Mouse (Mus musculus): ENCODE results near the gene Umodl1.
A peak's percentile ranks its signal among the peaks of the same experiment; 100 is the strongest.

Umodl1 gene

GRCm38 (mm10) chr17:31037331-31037730 is 82.9 kb downstream of the Umodl1 start:
- DNase-seq (ENCODE audit: low read depth) = no peak

DNA sequence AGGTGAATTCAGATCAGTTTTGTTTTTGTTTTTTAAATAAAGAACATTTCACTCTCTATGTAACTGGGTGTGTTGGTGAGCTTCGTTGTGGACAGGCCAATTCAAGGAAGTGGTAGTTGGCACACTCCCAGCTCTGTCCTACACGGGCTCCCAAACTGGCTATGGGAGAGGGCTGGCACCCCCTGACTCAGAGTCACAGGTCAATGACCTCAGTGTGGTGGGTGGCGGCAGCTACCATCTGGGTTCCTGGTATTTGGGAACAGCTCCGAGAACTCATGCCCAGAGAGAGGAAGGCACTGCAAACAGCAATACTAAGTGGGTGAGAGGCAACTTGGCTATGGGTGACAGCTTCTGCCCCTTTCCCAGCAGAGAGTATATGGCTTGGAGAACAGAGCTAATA is 83.9 kb downstream of the Umodl1 start:
- peak; percentile 57 for DNase-seq (ENCODE audit: low read depth)

DNA sequence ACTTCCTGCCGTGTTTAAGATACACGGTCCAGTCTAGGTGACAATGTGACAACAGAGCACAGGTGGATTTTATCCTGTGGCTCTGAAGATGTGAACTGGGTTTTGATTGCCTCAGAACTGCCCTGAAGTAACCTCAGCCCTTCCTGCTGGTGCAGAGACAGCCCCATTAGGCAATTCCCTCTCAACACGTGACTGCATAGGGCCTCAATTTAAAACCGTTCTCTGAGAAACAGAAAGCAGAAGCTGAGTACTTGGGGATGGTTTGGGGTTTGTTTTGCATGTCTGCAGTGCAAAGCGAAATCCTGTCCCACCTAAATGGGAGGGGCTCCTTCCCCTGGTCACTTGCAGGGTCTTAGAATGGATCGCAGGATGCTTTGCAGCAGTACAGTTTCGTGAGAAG is 85.2 kb downstream of the Umodl1 start:
- peak; percentile 89 for DNase-seq (ENCODE audit: low read depth)

DNA sequence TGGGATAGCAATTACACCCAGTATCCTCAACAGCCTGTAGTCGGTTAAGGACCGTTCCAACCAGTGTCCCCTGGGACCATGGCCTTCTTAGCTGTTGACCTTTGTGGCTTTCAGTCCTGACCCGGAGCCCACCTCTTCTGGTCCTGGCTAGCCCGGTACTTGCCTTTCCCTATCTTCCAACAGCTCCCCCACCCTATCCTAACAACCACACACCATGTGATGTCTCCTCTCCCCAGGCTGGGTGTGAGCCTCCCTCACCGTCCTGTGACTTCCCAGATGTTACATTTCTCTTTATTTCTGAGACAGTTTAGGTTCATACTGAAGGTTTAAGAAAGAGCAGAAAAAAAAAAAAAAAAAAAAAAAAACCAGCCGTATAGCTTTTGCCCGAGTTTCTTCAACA is 86.0 kb downstream of the Umodl1 start:
- DNase-seq (ENCODE audit: low read depth) = no peak

DNA sequence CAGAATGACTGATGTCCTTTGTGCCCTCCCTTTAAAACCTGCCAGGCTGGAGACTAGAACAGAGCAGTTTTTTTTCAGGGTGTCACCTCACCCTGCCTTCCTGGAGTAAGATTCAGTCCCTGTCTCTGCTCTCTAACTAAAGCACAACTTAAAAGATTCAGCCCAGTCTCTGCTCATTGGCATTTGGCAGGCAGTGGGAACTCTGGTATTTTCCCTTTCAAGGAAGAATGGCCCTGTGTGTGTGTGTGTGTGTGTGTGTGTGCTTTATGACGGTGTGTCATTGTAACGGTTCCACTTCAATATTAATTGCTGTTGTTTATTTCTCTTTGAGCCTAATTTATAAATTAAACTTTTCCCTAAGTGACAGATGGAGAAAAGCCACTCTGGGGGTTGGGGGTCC is 88.3 kb downstream of the Umodl1 start:
- DNase-seq (ENCODE audit: low read depth) = no peak

- DNase-seq (ENCODE audit: low read depth) = no peak
Measured at GRCm38 (mm10) chr17:31057151-31057890, 102.9 kb downstream of the Umodl1 start, which contains the start of gene Abcg1. Abcg1 (plus strand) TSS chr17:31057675.

- DNase-seq (ENCODE audit: low read depth) = no peak
Measured at GRCm38 (mm10) chr17:31057891-31058744, 103.7 kb downstream of the Umodl1 start.

DNA sequence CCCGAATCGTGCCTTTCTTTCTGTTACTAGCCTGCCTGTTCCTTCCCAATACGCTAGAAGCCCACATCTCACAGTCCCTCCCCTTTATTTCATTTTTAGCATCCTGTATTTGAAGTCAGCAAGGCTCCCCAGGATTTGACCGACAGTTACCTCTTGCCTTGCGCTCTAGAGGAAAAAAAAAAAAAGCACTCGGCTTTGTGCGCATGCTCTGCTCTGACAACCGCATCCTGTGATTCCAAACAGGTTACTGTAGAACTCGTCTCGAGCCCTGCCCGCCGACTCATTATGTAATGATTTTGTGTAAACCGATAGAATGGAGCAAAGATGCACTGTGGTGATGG is 104.3 kb downstream of the Umodl1 start:
- no peak for DNase-seq (ENCODE audit: low read depth)

DNA sequence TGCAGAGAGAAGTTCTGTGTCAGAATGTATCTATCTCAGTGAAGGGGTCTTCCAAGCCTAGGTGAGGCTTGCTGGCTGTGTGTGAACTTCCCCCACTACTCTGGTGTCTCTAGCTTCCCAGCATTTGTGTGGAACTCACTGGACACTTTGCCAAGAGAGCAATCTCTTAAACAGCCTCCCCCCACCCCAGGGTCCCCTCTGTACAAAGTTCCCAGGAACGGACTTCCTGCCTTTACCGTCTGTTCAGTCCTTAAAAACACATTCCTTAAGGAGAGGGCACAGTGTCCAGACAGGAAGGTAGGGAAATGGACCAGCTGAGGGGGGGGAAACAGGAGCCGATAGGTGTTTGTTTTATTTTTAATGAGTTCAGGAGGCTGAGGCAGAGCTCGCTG is 105.8 kb downstream of the Umodl1 start:
- DNase-seq (ENCODE audit: low read depth) = no peak
